Mouse (Mus musculus) G1E-ER4 (cell line): ENCODE results near the gene Paf1. TPM values are rescaled to one million over a fixed set of nuclear protein-coding genes. Genes with fewer than 3 reads are reported as not detected.

Source experiments
- GATA1 ChIP-seq: IDR thresholded peaks from one replicate; pipeline ENCODE4 v1.8.0; 2012; ENCODE audit warnings: low read length, inconsistent platforms
- polyA plus RNA-seq: library from polyadenylated mRNA; stranded (reverse); fragments of >175 nt; gene quantifications from 2 replicates; pipeline ENCODE4 v1.2.3, GENCODE M21; 2012

The Paf1 gene
- polyA plus RNA-seq, 1 experiment, result 229 TPM

DNA sequence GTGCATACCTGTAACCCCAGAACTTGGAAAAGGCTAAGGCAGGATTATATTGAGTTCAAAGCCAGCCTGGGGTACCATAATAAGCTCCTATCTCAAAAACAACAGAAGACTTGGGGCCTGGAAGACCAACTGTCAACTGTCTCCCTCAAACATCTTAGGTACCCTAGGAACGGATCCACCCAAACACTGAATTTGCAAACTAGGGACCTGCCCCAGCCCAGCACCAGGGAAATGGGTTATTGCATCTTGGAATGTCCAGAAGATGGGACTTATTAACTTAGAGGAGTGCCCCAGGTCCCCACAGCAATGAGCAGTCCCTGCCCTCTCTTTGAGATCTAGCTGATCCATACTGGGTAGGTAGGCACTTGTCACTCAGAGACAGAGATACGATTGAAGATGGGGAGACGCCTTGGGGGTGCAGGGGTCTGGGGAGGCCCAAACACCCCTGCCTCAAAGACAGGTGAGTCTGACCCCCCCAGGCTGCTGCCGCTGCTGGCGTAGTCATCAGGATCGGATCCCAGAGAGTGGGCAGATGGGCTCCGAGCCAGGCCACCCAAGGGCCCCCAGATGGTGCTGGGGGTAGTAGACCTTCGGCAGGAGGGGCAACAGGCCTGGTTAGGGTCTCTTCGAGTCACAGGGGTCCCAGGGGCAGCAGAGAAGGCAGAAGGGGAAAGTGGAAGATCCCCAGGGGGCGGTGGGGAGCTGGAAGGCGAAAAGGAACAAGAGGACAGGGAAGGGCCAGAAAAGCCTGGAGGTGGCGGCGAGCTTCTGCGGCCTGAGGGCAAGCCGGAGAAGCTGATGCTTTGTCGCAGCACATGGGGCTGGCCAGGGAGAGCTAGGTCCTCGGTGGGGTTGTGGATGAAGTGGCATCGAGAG lies 15.3 kb upstream of the Paf1 start:
- TF ChIP-seq GATA1, result no peak

GRCm38 (mm10) chr7:28378066-28378690 lies 14.6 kb upstream of the Paf1 start:
- no peak for TF ChIP-seq GATA1

DNA sequence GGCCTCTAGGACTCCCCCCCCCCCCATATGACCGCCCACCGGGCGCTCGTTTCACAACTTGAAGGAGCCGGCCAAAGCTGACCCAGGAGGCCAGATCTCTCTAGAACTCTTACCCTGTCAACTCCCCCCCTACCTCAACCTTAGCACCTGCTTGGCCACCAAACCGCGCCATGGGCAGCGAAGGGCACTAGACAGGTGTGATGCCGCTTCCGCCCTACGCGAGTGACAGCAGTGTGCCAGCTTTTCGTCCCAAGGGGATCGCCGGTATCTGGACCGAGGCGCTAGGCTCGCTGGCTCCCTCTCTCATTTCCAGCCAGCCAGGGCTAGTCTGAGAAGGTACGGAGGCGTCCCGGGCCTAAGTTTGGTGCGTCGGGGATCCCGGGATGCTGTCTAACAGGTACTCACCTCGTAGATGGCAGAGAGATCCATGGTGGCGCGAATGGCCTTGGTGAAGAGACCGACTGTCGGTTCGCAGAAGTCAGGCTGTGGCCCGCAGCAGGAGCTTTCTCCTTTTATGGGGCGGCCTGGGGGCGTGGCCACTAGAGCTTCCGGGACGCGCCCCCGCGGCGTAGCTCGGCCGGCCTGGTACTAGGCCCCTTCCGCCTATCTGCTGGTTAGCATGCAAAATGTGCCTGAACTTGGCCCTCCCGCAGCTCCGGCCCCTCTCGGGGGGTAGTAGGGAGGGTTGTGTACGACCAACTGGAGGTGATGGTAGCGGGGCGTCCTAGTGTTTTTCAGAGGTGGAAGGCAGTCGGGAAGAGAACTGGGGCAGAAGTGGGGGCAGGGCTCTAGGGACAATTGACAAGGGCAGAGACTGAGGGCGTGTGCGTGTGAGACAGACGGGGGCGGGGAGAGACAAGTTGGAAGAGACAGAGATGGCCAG lies 13.7 kb upstream of the Paf1 start:
- TF ChIP-seq GATA1, result no peak

DNA sequence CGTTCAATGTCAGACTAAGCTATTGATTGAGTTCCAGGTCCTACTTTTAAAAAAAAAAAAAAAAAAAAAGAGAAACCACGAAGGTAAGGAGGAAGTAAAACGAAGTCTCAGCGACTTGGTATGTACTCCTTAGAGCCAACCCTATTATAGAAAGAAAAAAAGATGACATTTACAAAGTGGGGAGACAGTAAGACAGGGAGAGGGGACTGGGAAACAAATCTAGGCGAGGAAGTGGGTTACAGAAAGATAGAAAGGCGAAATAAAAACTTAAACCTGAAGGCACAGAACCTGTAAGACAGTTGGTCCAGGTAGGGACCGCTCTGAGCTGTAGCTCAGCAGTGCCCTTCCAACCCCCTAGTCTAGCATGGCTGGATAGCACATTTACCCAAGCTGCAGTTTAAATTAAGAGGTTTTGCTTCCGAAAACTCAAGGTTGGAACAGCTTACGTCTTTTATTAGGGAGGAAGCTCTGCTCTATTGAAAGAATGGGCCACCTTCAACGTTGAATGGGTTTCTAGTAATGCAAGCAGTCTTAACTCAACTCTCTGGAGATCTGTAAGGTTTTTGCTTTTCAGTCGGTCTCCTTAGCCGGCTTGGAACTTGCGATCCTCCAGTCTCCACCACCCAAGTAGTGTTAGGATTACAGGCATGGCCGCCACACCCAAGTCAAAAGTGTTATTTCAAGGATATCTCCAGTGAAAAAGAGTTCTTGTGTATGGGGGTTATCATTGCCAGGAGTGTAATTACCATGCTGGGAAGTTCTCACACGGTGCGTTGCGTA lies 12.3 kb upstream of the Paf1 start, which contains the start of gene Zfp36:
Zfp36 (minus strand) TSS at position 17 of the 780 bp plus-strand sequence.
- no peak for TF ChIP-seq GATA1

GRCm38 (mm10) chr7:28381017-28381790 lies 11.5 kb upstream of the Paf1 start:
- TF ChIP-seq GATA1, result no peak

DNA sequence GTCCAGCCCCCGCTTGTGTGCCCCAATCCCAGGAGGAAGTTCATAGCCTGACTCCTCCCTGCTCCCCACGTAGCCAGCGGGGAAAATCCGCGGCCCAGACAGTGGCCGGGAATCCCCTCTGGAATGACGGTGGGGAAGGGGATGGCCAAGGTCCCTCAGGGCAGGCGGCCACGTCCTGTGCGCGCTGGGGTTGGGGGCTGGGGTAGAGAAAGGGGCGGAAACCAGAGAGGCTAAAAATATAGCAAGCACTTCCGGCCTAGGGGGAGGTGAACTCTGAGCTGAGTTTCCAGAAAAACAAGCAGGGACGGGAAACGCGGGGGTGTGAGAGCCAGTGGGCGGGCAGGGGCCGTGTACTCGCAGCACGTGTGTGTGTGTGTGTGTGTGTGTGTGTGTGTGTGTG lies 10.8 kb upstream of the Paf1 start:
- no peak for TF ChIP-seq GATA1

GRCm38 (mm10) chr7:28382347-28382951 lies 10.3 kb upstream of the Paf1 start:
- TF ChIP-seq GATA1, result no peak

DNA sequence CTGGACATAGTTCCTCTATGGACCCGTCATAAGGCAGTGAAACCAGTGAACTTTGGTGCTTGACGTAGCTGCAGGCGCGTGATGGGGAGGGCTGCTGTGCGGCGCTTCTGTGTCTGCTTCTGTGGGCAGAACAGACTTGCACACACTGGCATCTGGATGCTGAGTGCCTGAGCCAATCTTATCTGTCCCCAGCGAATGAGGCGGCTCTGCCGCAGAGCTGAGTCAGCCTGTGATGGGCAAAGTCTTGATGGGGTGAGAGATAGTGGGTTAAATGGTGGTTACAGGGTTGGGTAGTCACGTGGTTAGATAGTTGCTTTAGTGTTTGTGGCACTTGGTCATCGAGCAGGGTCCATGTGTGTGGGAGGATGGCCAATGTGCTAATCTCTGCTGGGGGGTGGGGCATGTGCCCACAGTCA lies 9.8 kb upstream of the Paf1 start:
- peak; percentile 100 for TF ChIP-seq GATA1

DNA sequence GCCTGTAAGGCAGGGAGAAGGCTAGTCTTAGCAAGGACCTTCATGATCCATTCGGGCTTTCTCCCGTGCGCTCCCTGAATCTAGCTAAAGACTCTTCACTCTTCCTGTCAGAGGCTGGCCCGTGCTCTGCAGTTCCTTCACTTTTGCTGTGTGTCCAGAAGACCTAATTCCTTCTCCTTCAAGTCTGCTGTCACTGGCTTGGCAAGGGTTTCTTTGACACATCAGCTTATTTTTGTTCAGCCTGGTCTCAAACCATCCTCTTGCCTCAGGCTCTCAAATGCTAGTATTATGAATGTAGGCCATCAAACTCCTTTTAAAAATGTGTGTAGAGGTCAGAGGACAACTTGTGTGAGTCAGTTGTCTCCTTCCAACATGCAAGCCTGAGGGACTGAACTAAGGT lies 9.1 kb upstream of the Paf1 start:
- no peak for TF ChIP-seq GATA1

- TF ChIP-seq GATA1, result no peak
Measured at GRCm38 (mm10) chr7:28384162-28384561, 8.6 kb upstream of the Paf1 start.

- no peak for TF ChIP-seq GATA1
Measured at GRCm38 (mm10) chr7:28385196-28385595, 7.6 kb upstream of the Paf1 start.

DNA sequence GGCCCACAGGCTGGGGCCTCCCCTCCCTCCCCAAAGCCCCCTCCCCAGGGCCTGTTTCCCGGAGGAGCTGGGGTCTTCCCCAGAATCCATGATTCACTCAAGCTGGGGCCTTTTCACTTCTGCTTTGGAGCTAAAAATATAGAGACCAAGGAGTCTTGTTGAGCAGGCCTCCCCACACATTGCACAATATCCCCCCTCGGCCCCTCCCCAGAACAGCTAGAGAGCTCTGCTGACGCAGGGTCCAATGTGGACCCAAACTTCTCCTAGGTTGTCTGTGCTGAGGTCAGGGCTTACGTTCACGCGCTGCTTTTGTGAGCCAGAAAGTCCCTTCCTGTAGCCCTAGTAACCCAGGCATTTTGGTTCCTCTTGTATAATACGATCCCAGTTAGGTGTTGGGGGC lies 6.7 kb upstream of the Paf1 start:
- TF ChIP-seq GATA1, result no peak

DNA sequence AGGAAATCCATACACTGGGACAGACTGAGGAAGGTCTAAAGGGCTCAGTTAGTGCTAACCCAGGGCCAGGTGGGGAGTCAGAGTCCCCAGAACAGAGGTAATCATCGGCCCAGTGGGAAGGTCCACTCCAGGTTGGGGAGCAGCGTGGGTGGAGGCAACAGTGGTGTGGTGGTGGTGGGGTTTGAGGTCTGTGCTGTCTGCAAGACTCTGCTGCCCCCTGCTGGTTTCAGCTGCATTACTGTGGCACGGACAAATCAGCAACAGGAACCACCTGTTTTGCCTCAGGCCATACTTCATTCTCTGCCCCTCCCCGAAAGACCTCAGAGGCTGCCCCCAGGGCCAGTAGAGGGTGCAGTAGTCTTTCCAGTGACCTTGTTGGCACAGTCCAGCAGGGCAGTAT lies 6.3 kb upstream of the Paf1 start:
- no peak for TF ChIP-seq GATA1

- TF ChIP-seq GATA1, result no peak
Measured at GRCm38 (mm10) chr7:28390331-28390730, 2.4 kb upstream of the Paf1 start.
